Mouse (Mus musculus) midbrain, embryonic 14.5 days (tissue): Measurements from ENCODE around the gene Cmtr1. TPM values are rescaled to one million over a fixed set of nuclear protein-coding genes. Genes with fewer than 3 reads are reported as not detected.

Source experiments
- ATAC-seq: fragments of 200-750 bp; cut with Nextera tagmentation; 2 replicates; pipeline ENCODE4 v1.8.0; 2017; ENCODE audit warnings: moderate number of reproducible peaks, moderate library complexity; ENCODE audit not compliant: low FRiP score, low TSS enrichment
- DNase-seq: peaks from one replicate; pipeline ENCODE4 v3.0.0-alpha.2; 2015
- H3K27ac ChIP-seq: fragments of 300-500 bp; sonication (generic); replicated peaks from 2 replicates; pipeline ENCODE4 v1.5.1; 2014; ENCODE audit warnings: mild to moderate bottlenecking, low read depth, low read length, moderate library complexity
- H3K27me3 ChIP-seq: fragments of 300-500 bp; sonication (generic); 2 replicates; pipeline ENCODE4 v1.6.1; 2014; ENCODE audit warnings: low read length, control low read depth, mixed read lengths; ENCODE audit not compliant: control insufficient read depth, insufficient read depth
- H3K36me3 ChIP-seq: fragments of 300-500 bp; sonication (generic); 2 replicates; pipeline ENCODE4 v1.6.1; 2014; ENCODE audit warnings: low read length, control low read depth; ENCODE audit not compliant: control insufficient read depth, insufficient read depth
- H3K4me1 ChIP-seq: fragments of 300-500 bp; sonication (generic); 2 replicates; pipeline ENCODE4 v1.6.1; 2014; ENCODE audit warnings: mild to moderate bottlenecking, antibody characterized with exemption, low read length, control low read depth; ENCODE audit not compliant: control insufficient read depth, insufficient read depth
- H3K4me2 ChIP-seq: fragments of 300-500 bp; sonication (generic); 2 replicates; pipeline ENCODE4 v1.6.1; 2014; ENCODE audit warnings: mild to moderate bottlenecking, low read length, moderate library complexity
- H3K4me3 ChIP-seq: fragments of 300-500 bp; sonication (generic); replicated peaks from 2 replicates; pipeline ENCODE4 v1.5.1; 2014; ENCODE audit warnings: low read depth, low read length
- H3K9ac ChIP-seq: fragments of 300-500 bp; sonication (generic); replicated peaks from 2 replicates; pipeline ENCODE4 v1.6.1; 2014; ENCODE audit warnings: mild to moderate bottlenecking, low read length, moderate library complexity
- H3K9me3 ChIP-seq: fragments of 300-500 bp; sonication (generic); 2 replicates; pipeline ENCODE4 v1.6.1; 2016; ENCODE audit warnings: low read length, control low read depth, mixed read lengths; ENCODE audit not compliant: control insufficient read depth
- WGBS: fragments of 180-500 bp; shearing (Covaris S2); extraction: QIAGEN DNeasy Blood & Tissue Kit; methylation state at CpG from one replicate; pipeline ENCODE4 v1.1.7; 2014; 5-methylcytosine and 5-hydroxymethylcytosine counted together
- polyA plus RNA-seq: library from polyadenylated mRNA; unstranded; fragments of >200 nt; fragmentation: Nextera tagmentation; extraction: Ambion mirVana; gene quantifications from 2 replicates; pipeline ENCODE4 v1.2.1, GENCODE M21; 2014

Cmtr1 gene
- polyA plus RNA-seq, 1 experiment from 2014 or later, result 136 TPM

DNA sequence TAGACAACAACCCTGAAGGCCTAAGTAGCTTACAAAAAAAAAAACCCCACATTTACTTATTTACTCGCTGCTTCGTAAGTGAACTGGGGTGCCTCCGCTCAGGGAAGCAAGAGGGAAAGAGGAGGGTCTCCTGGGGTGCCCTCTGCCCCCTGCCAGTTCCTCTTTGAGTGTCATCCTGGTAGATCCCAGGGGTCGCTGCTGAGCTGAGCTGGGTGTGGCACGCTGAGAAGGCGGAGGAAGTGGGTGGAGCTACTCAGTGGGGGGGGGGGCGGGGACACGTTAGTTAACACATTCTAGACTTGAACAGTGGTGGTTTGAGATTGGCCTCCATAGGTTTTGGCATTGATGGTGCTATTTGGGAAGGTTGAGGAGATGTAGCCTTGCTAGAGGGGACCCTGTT lies 67.7 kb downstream of the Cmtr1 start:
- Histone ChIP-seq H3K27ac (no peak overlapping the region), H3K4me2 (no peak overlapping the region), H3K4me3 (no peak overlapping the region), H3K27me3 (no peaks in the 10 kb centered on the region), H3K36me3 (no peaks in the 10 kb centered on the region), H3K9me3 (no peaks in the 10 kb centered on the region), H3K4me1 (peaks cover 19% of the 10 kb centered on the region), H3K9ac (no peak overlapping the region)
- DNase-seq (no peak), ATAC-seq (no peak)
- 52% methylated on average over 8 of the region's 8 CpGs for WGBS

DNA sequence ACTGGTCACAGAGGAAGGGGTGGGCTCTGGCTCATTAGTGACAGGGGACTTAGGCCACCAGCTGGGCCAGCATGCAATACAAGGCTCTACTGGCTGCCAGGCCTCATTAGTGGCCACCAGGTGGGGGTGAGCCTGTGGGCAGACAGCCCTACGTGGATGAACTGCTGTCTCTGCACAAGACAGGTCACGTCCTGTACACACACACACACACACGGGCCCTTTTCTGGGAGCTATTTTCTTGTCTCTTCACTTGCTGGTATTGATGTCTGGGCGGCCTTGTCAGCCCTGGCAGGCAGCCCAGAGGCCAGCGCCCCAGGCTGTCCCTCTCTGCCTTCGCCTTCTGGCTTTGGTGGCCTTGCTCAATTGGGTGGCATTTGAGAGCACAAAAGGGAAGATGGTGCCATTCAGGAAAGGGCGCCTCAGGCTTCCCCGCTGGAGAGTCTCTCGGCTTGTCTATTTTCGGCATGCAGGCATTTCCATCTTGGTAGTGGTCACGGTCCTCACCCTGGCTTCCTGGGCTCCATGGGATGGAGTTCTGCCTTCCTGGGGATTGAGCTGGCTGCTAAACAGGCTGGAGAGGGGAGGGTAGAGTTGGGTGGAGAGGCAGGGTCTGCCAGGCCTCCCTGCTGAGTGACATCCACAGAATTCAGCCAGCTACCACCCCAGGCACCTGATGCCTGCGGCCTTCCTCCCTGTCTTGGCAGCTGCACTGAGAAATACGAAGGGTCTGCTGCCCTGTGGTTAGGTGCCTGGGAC lies 70.3 kb downstream of the Cmtr1 start:
- Histone ChIP-seq H3K4me1 (peaks cover 30% of the 10 kb centered on the region), H3K27ac (peak overlapping the region; percentile 89), H3K4me2 (no peak overlapping the region; the same call in 1 of the 2 replicates), H3K9ac (no peak overlapping the region), H3K4me3 (no peak overlapping the region), H3K36me3 (no peaks in the 10 kb centered on the region), H3K9me3 (no peaks in the 10 kb centered on the region), H3K27me3 (no peaks in the 10 kb centered on the region)
- DNase-seq, result peak; percentile 80
- ATAC-seq, result peak; percentile 73
- WGBS, result 16% methylated on average over 13 of the region's 13 CpGs

- Histone ChIP-seq H3K4me3 (no peak overlapping the region), H3K36me3 (no peaks in the 10 kb centered on the region), H3K4me1 (peaks cover 37% of the 10 kb centered on the region), H3K4me2 (no peak overlapping the region), H3K9ac (0 out of 2 replicates have a peak overlapping the region, but pooled peaks have one; percentile 23), H3K27ac (peak overlapping the region; percentile 89), H3K27me3 (no peaks in the 10 kb centered on the region), H3K9me3 (no peaks in the 10 kb centered on the region)
- ATAC-seq (no peak; the same call in 1 of the 2 replicates), DNase-seq (no peak)
- WGBS, result 28% methylated on average over 12 of the region's 12 CpGs
These were observed 71.0 kb downstream of the Cmtr1 start for GRCm38 (mm10) chr17:29731266-29731952.

DNA sequence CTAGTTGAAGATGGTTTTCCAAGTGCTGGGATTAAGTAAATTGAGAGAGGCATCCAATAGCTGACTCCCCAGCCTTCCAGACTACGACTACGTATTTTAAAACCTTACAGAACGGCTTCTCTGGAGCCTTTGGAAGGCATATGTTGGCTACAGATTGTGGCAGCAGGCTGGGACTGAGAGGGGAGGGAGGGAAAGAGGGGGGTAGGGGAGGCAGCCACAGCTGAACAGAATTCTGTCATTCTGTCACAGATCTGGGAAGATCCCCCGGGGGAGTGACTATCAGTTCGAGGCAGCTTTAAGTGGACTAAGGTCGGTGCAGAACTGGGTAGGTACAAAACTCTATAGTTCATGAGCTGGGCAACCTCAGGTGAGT lies 71.5 kb downstream of the Cmtr1 start:
- Histone ChIP-seq H3K27ac (peak overlapping the region; percentile 89), H3K4me3 (no peak overlapping the region), H3K4me2 (no peak overlapping the region), H3K27me3 (no peaks in the 10 kb centered on the region), H3K9ac (no peak overlapping the region), H3K36me3 (no peaks in the 10 kb centered on the region), H3K9me3 (no peaks in the 10 kb centered on the region), H3K4me1 (peaks cover 41% of the 10 kb centered on the region)
- peak; percentile 51 for DNase-seq
- no peak for ATAC-seq
- WGBS, result 22% methylated on average over 6 of the region's 6 CpGs

DNA sequence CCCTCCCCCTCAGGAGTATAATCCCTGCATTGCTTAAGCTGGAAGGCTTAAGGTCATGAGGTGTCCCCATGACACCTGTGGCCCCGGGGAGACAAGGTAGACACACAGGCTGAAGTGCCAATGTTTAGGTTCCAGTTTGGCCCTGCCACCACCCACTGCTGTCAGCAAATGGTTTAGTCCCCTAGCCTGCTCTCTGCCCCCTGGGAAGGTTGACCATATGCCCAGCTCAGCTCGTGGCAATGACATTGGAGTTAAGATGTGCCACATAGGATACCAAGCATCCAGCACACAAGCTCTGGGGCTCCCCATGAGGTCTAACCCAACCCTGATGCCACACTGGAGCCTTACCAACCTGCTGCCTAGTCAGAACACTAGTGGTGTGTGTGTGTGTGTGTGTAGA lies 72.1 kb downstream of the Cmtr1 start:
- no peak for DNase-seq
- no peak overlapping the region for H3K4me3 ChIP-seq
- peaks cover 41% of the 10 kb centered on the region for H3K4me1 ChIP-seq
- 0 out of 2 replicates have a peak overlapping the region, but pooled peaks have one; percentile 89 for H3K27ac ChIP-seq
- no peaks in the 10 kb centered on the region for H3K36me3 ChIP-seq
- 71% methylated on average over 2 of the region's 2 CpGs for WGBS
- ATAC-seq, result no peak
- no peak overlapping the region for H3K4me2 ChIP-seq
- H3K9ac ChIP-seq, result no peak overlapping the region
- no peaks in the 10 kb centered on the region for H3K9me3 ChIP-seq
- no peaks in the 10 kb centered on the region for H3K27me3 ChIP-seq

DNA sequence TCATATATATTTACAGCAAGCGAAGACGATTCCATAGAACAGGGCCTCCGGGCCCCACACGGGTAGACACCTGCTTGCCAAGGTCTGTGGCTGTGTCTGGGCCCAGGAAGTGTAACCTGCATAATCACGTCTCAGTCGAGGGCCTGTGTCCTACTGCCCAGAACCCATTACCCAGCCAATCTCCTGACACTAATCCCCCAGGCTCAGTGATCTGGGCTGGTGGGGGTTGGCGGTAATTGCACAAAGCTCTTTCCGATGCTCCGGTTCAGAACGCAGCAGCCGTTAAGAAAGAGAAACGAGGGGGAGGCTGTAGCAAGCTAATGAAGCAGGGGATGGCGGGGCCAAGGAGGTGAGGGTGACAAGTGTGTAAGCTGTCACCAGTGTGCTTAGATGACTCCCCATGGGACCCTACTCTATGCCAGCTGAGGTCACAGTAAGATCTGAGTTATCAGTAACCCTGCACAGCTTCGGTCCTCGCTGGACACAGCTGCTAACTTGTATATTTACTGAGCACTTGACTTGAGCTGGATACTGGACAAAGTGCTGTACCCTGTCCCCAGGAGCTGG lies 76.1 kb downstream of the Cmtr1 start:
- Histone ChIP-seq H3K9ac (no peak overlapping the region), H3K4me3 (no peak overlapping the region), H3K4me2 (no peak overlapping the region), H3K27me3 (no peaks in the 10 kb centered on the region), H3K4me1 (peaks cover 39% of the 10 kb centered on the region), H3K27ac (peak overlapping the region; percentile 81), H3K9me3 (no peaks in the 10 kb centered on the region), H3K36me3 (no peaks in the 10 kb centered on the region)
- DNase-seq (peak; percentile 75), ATAC-seq (peak; percentile 59)
- 10% methylated on average over 15 of the region's 15 CpGs for WGBS

GRCm38 (mm10) chr17:29737849-29738804 lies 77.7 kb downstream of the Cmtr1 start:
- no peaks in the 10 kb centered on the region for H3K27me3 ChIP-seq

GRCm38 (mm10) chr17:29747466-29747865 lies 87.1 kb downstream of the Cmtr1 start:
- ATAC-seq (no peak), DNase-seq (no peak)
- Histone ChIP-seq H3K4me1 (peaks cover 32% of the 10 kb centered on the region), H3K9me3 (no peaks in the 10 kb centered on the region), H3K27ac (peak overlapping the region; percentile 32; the same call in 1 of the 2 replicates), H3K9ac (no peak overlapping the region), H3K4me3 (no peak overlapping the region), H3K36me3 (no peaks in the 10 kb centered on the region), H3K27me3 (no peaks in the 10 kb centered on the region), H3K4me2 (no peak overlapping the region)
- 45% methylated on average over 6 of the region's 6 CpGs for WGBS

More at GRCm38 (mm10) chr17:29737849-29738804, 77.7 kb downstream of the Cmtr1 start:
- ATAC-seq (peak; percentile 82), DNase-seq (peak; percentile 87)
- H3K4me1 ChIP-seq, result peaks cover 34% of the 10 kb centered on the region
- no peak overlapping the region for H3K4me3 ChIP-seq
- WGBS, result 33% methylated on average over 22 of the region's 22 CpGs
- H3K4me2 ChIP-seq, result peak overlapping the region; percentile 24; the same call in 1 of the 2 replicates
- peak overlapping the region; percentile 73 for H3K27ac ChIP-seq
- H3K9ac ChIP-seq, result no peak overlapping the region
- no peaks in the 10 kb centered on the region for H3K36me3 ChIP-seq
- H3K9me3 ChIP-seq, result no peaks in the 10 kb centered on the region
